Mouse (Mus musculus): ENCODE results near the gene Tnr. TPM values are rescaled to one million over a fixed set of nuclear protein-coding genes. Genes with fewer than 3 reads are reported as not detected.

The Tnr gene
- total RNA-seq, 2 experiments from 2014 or later = not detected

GRCm38 (mm10) chr1:159833646-159834338, 310.2 kb downstream of the Tnr start:
- no peak for ATAC-seq (replicated peaks; ENCODE audit: low FRiP score, poor library complexity, severe bottlenecking)

- ATAC-seq (replicated peaks; ENCODE audit: low FRiP score, poor library complexity, severe bottlenecking) = no peak
These were observed 311.6 kb downstream of the Tnr start for GRCm38 (mm10) chr1:159835126-159835525.

- no peak for ATAC-seq (replicated peaks; ENCODE audit: low FRiP score, poor library complexity, severe bottlenecking)
These were observed 316.8 kb downstream of the Tnr start for GRCm38 (mm10) chr1:159840337-159840736.

- ATAC-seq (replicated peaks; ENCODE audit: low FRiP score, poor library complexity, severe bottlenecking) = no peak
These were observed 319.3 kb downstream of the Tnr start for GRCm38 (mm10) chr1:159842876-159843275.

GRCm38 (mm10) chr1:159852088-159852487, 328.5 kb downstream of the Tnr start:
- ATAC-seq (replicated peaks; ENCODE audit: low FRiP score, poor library complexity, severe bottlenecking) = no peak

GRCm38 (mm10) chr1:159854261-159854660, 330.7 kb downstream of the Tnr start:
- ATAC-seq (replicated peaks; ENCODE audit: low FRiP score, poor library complexity, severe bottlenecking) = no peak

GRCm38 (mm10) chr1:159861782-159862474, 338.4 kb downstream of the Tnr start:
- no peak for ATAC-seq (replicated peaks; ENCODE audit: low FRiP score, poor library complexity, severe bottlenecking)

- ATAC-seq (replicated peaks; ENCODE audit: low FRiP score, poor library complexity, severe bottlenecking) = no peak
These were observed 342.1 kb downstream of the Tnr start for GRCm38 (mm10) chr1:159865696-159866095.

- no peak for ATAC-seq (replicated peaks; ENCODE audit: low FRiP score, poor library complexity, severe bottlenecking)
These were observed 346.3 kb downstream of the Tnr start for GRCm38 (mm10) chr1:159869619-159870441.

- no peak for ATAC-seq (replicated peaks; ENCODE audit: low FRiP score, poor library complexity, severe bottlenecking)
These were observed 349.3 kb downstream of the Tnr start for GRCm38 (mm10) chr1:159872866-159873265.

- no peak for ATAC-seq (replicated peaks; ENCODE audit: low FRiP score, poor library complexity, severe bottlenecking)
These were observed 355.1 kb downstream of the Tnr start for GRCm38 (mm10) chr1:159878681-159879080.

- no peak for ATAC-seq (replicated peaks; ENCODE audit: low FRiP score, poor library complexity, severe bottlenecking)
These were observed 356.3 kb downstream of the Tnr start for GRCm38 (mm10) chr1:159879866-159880265.

GRCm38 (mm10) chr1:159885476-159885875, 361.9 kb downstream of the Tnr start:
- no peak for ATAC-seq (replicated peaks; ENCODE audit: low FRiP score, poor library complexity, severe bottlenecking)

- no peak for ATAC-seq (replicated peaks; ENCODE audit: low FRiP score, poor library complexity, severe bottlenecking)
These were observed 365.0 kb downstream of the Tnr start for GRCm38 (mm10) chr1:159888611-159889010.

GRCm38 (mm10) chr1:159889012-159889765, 365.6 kb downstream of the Tnr start:
- ATAC-seq (replicated peaks; ENCODE audit: low FRiP score, poor library complexity, severe bottlenecking) = no peak

- ATAC-seq (replicated peaks; ENCODE audit: low FRiP score, poor library complexity, severe bottlenecking) = no peak
These were observed 367.0 kb downstream of the Tnr start for GRCm38 (mm10) chr1:159890524-159890923.

GRCm38 (mm10) chr1:159895094-159895493, 371.5 kb downstream of the Tnr start:
- no peak for ATAC-seq (replicated peaks; ENCODE audit: low FRiP score, poor library complexity, severe bottlenecking)

- ATAC-seq (replicated peaks; ENCODE audit: low FRiP score, poor library complexity, severe bottlenecking) = no peak
These were observed 376.4 kb downstream of the Tnr start for GRCm38 (mm10) chr1:159899991-159900390.

GRCm38 (mm10) chr1:159900639-159901038, 377.1 kb downstream of the Tnr start:
- ATAC-seq (replicated peaks; ENCODE audit: low FRiP score, poor library complexity, severe bottlenecking) = no peak
